Mouse (Mus musculus): ENCODE data around the gene Nbeal1.

DNA sequence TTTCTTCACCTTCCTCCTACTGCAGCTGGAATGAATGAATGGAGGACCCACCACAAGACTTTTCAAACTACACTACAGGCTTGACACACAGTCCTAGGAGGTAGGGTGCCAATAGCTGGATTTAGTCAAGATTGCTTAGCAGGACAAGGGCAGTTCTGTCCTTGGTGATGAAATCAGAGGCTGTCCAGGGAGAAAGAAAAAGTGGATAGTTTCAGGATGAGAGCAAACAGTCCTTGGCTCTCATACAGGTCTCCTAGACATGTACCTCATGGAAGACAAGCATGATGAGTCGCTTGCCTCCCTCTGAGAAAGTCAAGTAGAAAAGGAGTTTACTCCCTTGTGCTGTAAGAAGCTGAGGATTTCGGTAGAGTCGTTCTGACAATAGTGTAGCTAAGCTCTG is 16.7 kb upstream of the Nbeal1 start:
- no peak for TF ChIP-seq CTCF (IDR thresholded peaks at IDR 0.05; ENCODE audit: low read depth, low read length)
- no peak for TF ChIP-seq POLR2A (IDR thresholded peaks at IDR 0.05; ENCODE audit: borderline replicate concordance, low read depth, low read length)
